Mouse (Mus musculus): ENCODE results near the gene Ak9.

Ak9 gene

GRCm38 (mm10) chr10:41450780-41451522, 147.2 kb downstream of the Ak9 start:
- DNase-seq (ENCODE audit: extremely low spot score, low spot score) = no peak

DNA sequence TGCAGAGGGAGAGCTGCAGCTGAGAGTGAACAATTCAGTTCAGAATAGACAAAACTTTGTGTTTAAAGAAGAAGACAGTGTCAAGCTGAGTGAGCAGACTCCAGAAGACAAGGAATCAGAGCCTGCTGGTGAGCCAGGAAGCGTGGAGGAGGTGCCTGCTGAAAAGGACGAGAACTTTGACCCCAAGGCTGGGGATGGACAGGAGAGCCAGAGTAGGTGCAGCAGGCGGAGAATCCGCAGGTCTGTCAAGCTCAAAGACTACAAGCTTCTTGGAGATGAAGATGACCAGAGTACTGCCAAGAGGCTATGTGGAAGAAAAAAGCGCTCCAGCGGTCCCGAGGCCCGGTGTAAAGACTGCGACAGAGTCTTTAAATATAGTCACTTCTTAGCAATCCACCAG, 147.9 kb downstream of the Ak9 start:
- DNase-seq (ENCODE audit: extremely low spot score, low spot score) = no peak

GRCm38 (mm10) chr10:41452791-41453190, 149.0 kb downstream of the Ak9 start:
- DNase-seq (ENCODE audit: extremely low spot score, low spot score) = no peak

DNA sequence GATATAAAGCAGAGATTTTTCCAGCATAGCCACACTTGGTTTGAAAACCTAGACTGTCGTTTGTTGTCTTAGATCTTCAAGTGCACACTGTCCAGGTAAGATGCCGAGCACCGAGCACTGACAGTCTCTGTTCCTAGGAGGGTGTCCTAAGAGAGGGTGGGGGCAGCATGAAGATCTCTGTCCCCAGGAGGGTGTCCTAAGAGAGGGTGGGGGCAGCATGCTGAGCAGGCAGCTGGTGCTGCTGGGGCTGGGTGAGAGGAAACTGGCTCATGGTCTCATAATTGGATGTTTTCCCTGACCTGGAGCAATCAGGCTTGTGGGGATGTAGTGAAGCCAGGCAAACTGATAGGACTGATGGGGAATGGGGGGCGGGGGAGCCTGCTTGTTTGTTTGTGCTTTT, 156.2 kb downstream of the Ak9 start:
- DNase-seq (ENCODE audit: extremely low spot score, low spot score) = no peak

GRCm38 (mm10) chr10:41460501-41460900, 156.7 kb downstream of the Ak9 start:
- no peak for DNase-seq (ENCODE audit: extremely low spot score, low spot score)

- no peak for DNase-seq (ENCODE audit: extremely low spot score, low spot score)
These were observed 157.4 kb downstream of the Ak9 start for GRCm38 (mm10) chr10:41461057-41461722.

DNA sequence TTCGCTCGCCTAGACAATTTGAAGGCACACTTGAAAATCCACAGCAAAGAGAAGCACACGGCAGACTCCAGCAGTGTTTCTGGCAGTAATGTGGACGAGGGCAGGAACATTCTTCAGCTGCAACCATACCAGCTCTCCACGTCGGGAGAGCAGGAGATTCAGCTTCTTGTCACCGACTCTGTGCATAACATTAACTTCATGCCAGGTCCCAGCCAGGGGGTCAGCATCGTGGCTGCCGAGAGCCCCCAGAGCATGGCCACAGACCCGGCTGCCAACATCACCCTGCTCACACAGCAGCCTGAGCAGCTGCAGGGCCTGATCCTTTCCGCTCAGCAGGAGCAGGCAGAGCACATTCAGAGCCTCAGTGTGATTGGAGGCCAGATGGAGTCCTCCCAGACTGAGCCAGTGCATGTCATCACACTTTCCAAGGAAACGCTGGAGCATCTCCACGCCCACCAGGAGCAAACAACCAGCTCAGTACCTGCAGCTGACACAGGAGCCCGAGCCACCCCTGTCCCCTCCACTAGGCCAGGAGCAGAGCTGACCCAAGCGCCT, 160.7 kb downstream of the Ak9 start:
- DNase-seq (ENCODE audit: extremely low spot score, low spot score) = no peak

GRCm38 (mm10) chr10:41467325-41467724, 163.5 kb downstream of the Ak9 start:
- no peak for DNase-seq (ENCODE audit: extremely low spot score, low spot score)

- DNase-seq (ENCODE audit: extremely low spot score, low spot score) = no peak
These were observed 166.9 kb downstream of the Ak9 start for GRCm38 (mm10) chr10:41470693-41471092.

DNA sequence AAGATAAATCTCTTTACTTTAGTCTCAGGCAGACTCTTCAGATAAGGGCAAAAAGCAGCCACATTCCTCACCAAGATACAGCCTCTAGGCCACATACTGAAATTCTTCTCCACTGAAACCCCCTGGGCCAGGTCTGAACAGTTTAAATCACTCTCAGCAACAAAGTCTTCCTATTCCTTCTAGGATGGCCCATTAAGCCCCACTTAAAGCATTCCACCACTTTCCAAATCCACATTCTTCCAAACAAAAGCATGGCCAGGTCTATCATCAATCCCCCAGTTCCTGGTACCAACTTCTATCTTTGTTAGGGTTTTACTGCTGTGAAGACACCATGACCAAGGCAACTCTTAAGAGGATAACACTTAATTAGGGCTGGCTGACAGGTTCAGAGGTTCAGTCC, 168.8 kb downstream of the Ak9 start:
- DNase-seq (ENCODE audit: extremely low spot score, low spot score) = no peak

- DNase-seq (ENCODE audit: extremely low spot score, low spot score) = no peak
These were observed 169.2 kb downstream of the Ak9 start for GRCm38 (mm10) chr10:41472962-41473481.

DNA sequence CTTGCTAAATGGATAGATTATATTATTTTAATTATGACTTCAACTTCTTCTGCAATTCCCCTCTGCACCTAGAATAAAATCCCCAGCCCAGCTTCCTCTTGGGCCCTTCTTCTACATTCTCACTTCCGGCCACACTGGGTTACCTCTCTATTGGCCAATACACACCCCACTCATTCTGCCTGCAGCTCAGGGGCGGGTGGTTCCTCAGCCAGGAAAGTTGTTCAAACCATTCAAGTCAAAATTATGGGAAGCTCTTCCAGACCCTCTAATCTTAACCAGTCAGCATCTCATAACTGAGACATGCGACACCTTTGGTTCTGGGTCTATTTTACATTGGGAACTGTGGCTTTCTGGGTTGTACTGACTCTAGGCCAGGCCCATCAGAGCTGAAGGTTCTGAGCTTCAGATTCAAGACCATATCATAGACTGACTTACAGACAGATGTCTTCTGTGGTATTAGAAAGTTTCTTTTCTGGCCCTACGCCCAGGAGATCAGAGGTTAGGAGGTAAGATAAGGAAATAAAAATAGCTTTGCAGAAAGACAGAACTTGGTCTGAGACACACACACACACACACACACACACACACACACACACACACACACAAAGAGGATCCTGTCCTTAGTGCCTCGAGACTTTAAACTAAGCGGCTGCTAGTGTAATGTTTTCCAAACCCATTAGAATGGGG, 170.1 kb downstream of the Ak9 start:
- DNase-seq (ENCODE audit: extremely low spot score, low spot score) = no peak

DNA sequence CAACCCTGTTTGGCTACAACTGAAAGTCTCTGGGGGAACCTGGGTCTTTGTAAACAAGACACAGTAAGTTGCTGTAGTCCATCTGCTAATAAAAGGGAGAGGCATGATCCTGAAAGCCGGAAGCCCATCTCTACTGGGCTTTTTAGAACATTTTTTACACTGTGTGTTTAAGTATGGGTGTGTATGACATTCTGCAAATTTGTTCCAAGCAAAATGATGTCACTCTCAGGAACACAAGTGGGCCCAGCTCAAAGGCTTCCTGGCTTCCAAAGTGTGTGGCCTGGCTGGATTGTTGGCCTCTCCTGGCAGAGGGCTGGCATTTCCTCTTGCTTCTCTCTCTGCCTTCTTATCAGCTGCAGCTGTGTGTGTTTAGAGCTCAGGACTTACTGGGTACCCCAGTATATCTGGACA, 171.2 kb downstream of the Ak9 start:
- DNase-seq (ENCODE audit: extremely low spot score, low spot score) = no peak

- DNase-seq (ENCODE audit: extremely low spot score, low spot score) = peak; percentile 82
These were observed 172.6 kb downstream of the Ak9 start, which contains the start of gene Mical1 for GRCm38 (mm10) chr10:41476171-41477017. Gene Mical1, plus strand, starts transcription at chr10:41476314.

DNA sequence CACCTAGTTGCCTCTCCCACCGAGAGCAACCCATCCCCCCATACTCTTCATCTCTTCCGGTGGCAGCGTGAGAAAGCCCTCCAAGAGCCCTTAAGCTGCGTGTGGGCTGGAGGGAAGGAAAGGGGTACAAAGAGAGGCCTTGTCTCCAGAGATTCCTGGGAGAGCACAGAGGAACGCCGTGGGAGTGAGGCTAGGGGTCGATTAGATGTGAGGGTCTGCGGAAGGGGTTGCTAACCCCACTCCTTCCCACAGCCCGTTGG, 173.2 kb downstream of the Ak9 start:
- no peak for DNase-seq (ENCODE audit: extremely low spot score, low spot score)

DNA sequence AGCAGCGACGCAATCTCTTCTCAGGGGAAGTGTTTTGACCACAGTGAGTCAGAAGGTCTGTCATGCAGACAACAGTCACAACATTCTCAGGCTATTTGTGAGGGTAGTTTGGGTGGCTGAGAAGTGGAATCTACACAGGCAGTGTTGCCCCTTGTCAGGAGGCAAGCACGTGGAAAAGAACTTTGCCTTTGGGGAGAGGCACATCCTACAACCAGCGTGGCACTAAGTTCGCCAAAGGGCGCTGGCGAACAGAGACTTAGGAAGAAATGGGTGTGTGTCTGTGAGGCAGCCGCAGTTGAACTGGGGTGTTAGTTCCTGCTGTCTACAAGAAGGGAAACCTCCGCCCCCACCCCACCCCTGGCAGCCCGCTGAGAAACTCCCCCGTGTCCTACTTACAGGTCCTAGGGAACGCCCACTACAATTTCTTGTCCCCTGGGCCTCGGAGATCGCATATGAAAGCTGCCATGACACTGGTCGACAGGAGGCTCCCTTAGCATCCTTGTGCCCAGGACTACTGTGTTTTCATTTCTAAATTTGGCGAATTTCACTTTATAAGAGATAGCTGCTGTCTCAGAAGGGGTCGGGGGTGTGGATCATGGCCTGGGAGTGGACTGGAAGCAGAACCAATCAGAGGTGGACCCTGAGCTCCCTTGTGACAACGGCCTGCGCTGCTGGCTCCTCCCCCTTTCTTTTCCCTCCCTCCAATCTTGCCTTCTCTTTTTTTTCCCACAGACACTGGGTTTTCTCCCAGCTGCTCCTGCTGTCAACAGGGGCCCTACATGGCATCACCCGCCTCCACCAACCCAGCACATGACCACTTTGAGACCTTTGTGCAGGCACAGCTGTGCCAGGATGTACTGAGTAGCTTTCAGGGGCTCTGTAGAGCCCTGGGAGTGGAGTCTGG, 173.8 kb downstream of the Ak9 start:
- DNase-seq (ENCODE audit: extremely low spot score, low spot score) = peak; percentile 61

DNA sequence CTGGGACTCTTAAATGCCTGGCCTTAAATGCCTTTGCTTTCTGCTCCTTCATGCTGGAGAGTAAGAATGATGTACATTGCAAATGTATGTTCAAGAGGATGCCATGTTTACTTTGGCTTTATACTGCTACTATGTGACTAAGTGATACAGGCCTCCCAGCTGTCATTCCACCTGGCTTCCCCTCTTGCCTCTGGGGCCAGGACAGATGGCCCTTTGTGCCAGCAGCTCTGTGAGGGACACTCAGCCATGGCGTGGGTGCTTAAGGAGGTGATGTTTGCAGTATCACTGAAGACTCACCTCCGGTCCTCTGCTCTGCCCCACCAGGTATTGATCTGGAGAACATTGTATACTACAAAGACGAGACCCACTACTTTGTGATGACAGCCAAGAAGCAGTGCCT, 176.2 kb downstream of the Ak9 start:
- DNase-seq (ENCODE audit: extremely low spot score, low spot score) = no peak

DNA sequence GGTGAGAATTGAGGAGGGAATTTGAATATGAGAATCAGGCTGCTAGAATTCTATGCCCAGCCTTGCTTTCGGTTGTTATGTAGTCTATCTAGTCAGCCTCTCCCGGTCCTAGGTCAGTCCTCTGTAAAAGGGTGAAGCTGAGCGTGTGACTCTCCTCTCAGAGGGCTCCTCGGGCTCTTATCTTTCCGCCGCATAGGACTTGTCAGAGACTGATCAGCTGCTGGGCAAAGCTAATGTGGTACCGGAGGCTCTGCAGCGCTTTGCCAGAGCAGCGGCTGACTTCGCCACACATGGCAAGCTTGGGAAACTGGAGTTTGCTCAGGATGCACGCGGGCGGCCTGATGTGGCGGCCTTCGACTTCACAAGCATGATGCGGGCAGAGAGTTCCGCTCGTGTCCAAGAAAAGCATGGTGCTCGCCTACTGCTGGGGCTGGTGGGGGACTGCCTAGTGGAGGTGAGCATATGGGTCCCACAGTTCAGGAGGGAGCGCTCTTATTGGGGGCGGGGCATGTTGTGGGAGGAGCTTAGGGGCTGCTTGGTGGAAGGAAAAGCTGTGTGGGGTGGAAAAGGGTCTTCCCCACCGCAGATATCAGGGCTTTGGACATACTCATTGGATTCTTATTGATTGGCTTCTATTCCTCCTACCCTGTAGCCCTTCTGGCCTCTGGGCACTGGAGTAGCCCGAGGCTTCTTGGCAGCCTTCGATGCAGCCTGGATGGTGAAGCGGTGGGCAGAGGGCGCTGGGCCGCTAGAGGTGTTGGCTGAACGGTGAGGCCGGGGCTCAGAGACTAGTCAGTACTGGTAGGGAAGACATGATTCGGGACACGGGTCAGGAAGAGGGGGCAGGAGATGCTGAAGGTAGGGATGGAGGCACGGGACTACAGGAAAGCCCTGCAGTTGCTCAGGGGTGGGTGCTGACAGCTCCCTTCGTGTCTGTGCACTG, 177.4 kb downstream of the Ak9 start:
- no peak for DNase-seq (ENCODE audit: extremely low spot score, low spot score)

- no peak for DNase-seq (ENCODE audit: extremely low spot score, low spot score)
These were observed 178.7 kb downstream of the Ak9 start for GRCm38 (mm10) chr10:41482446-41482845.

Measured in neural tube, embryonic 10.5 days (tissue).